Mouse (Mus musculus): ENCODE data around the gene Rpap1. TPM values are rescaled to one million over a fixed set of nuclear protein-coding genes. Genes with fewer than 3 reads are reported as not detected.

Gene Rpap1
- polyA plus RNA-seq, 1 experiment from 2014 or later = 26.3 TPM

DNA sequence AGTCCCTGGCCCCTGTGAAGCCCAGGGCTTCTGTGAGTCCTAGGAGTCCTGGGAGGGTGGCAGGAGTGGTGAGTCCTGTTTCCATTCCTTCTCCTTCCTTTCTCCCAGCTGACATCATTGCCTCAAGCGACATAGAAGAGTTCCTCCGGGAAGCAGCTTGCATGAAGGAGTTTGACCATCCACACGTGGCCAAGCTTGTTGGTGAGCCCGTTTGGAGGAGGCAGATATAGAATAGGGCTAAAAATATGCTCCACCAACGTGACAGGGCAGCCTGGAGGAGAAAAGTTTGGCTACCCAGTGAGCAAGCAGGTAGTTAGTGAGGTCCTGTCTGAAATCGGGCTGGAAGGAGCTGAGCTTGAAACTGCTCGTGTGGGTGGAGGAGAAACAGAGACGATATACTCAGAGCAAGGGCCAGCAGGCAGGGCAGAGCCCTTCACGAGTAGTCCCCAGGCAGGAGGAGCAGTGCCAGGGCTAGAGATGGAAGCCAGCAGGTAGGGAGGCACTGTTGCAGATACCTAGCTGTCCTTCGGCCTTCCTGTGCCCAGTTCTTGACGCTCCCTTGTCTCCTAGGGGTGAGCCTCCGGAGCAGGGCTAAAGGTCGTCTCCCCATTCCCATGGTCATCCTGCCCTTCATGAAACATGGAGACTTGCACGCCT lies 24.3 kb upstream of the Rpap1 start:
- DNase-seq (ENCODE audit: low spot score) (no peak), ATAC-seq (ENCODE audit: insufficient number of reproducible peaks, low FRiP score, low TSS enrichment, low read depth) (no peak)
- WGBS = 89% methylated on average over 14 of the region's 14 CpGs
- H3K9ac ChIP-seq (ENCODE audit: low read length) = no peak overlapping the region
- H3K27me3 ChIP-seq (ENCODE audit: control insufficient read depth, insufficient read depth, low read length) = no peaks in the 10 kb centered on the region
- H3K4me1 ChIP-seq (ENCODE audit: control insufficient read depth, insufficient read depth, low read length) = no peaks in the 10 kb centered on the region
- H3K27ac ChIP-seq (replicated peaks; ENCODE audit: low read depth, low read length) = no peak overlapping the region
- no peaks in the 10 kb centered on the region for H3K9me3 ChIP-seq (ENCODE audit: control insufficient read depth, low read length)
- H3K36me3 ChIP-seq (ENCODE audit: control insufficient read depth, insufficient read depth, low read length) = no peaks in the 10 kb centered on the region
- no peak overlapping the region for H3K4me3 ChIP-seq (ENCODE audit: low read depth, low read length)
- H3K4me2 ChIP-seq (ENCODE audit: low read depth, severe bottlenecking) = no peak overlapping the region

DNA sequence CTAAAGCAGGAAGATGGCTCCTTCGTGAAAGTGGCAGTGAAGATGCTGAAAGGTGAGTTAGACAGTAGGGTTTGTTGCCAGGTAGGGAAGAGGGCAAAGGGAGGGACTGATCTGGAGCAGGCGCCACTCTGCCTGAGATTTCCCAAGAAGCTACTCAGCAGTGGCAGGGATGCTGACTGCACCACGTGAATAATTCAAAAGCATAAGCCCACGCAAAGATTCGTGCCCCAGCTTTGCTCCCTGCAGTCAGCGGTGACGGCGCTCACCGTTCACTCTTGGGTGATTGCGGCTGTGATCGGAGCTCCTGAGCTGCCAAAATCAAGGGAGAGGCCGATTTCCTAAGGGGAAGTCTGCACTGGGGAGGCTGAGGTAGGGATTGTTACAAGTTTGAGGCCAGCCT lies 23.6 kb upstream of the Rpap1 start:
- WGBS = 85% methylated on average over 12 of the region's 12 CpGs
- no peaks in the 10 kb centered on the region for H3K9me3 ChIP-seq (ENCODE audit: control insufficient read depth, low read length)
- H3K27ac ChIP-seq (replicated peaks; ENCODE audit: low read depth, low read length) = no peak overlapping the region
- no peak overlapping the region for H3K9ac ChIP-seq (ENCODE audit: low read length)
- no peaks in the 10 kb centered on the region for H3K27me3 ChIP-seq (ENCODE audit: control insufficient read depth, insufficient read depth, low read length)
- no peak for ATAC-seq (ENCODE audit: insufficient number of reproducible peaks, low FRiP score, low TSS enrichment, low read depth)
- DNase-seq (ENCODE audit: low spot score) = no peak
- no peaks in the 10 kb centered on the region; the same call in 1 of the 2 replicates for H3K36me3 ChIP-seq (ENCODE audit: control insufficient read depth, insufficient read depth, low read length)
- no peaks in the 10 kb centered on the region for H3K4me1 ChIP-seq (ENCODE audit: control insufficient read depth, insufficient read depth, low read length)
- no peak overlapping the region for H3K4me2 ChIP-seq (ENCODE audit: low read depth, severe bottlenecking)
- H3K4me3 ChIP-seq (ENCODE audit: low read depth, low read length) = no peak overlapping the region

DNA sequence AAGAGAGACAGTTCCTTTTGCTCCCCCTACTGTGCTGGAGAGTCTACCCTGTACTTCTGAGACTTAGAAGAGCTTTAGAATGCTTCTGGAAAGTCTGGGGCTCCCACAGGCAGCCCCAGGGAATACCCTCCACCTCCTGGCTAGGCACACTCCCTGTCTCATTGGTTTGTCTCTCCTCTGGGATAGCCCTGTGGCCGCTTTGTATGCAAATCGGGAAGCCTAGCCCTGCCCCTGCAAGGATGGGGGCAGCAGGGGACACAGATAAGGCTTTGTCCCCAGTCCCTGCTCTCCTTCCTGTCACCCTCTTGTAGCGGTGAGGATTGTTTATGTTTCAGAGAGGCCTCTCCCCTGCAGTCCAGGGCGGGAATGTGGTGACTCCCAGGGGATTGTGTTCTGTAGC lies 21.5 kb upstream of the Rpap1 start:
- Histone ChIP-seq H3K36me3 (ENCODE audit: control insufficient read depth, insufficient read depth, low read length) (no peaks in the 10 kb centered on the region; the same call in 1 of the 2 replicates), H3K4me2 (ENCODE audit: low read depth, severe bottlenecking) (no peak overlapping the region), H3K4me3 (ENCODE audit: low read depth, low read length) (no peak overlapping the region), H3K9ac (ENCODE audit: low read length) (no peak overlapping the region), H3K9me3 (ENCODE audit: control insufficient read depth, low read length) (no peaks in the 10 kb centered on the region), H3K27ac (replicated peaks; ENCODE audit: low read depth, low read length) (no peak overlapping the region), H3K4me1 (ENCODE audit: control insufficient read depth, insufficient read depth, low read length) (0 out of 2 replicates have a peak, but pooled peaks cover 3% of the 10 kb centered on the region), H3K27me3 (ENCODE audit: control insufficient read depth, insufficient read depth, low read length) (no peaks in the 10 kb centered on the region)
- no peak for DNase-seq (ENCODE audit: low spot score)
- 32% methylated on average over 4 of the region's 4 CpGs for WGBS
- no peak for ATAC-seq (ENCODE audit: insufficient number of reproducible peaks, low FRiP score, low TSS enrichment, low read depth)

- no peak for ATAC-seq (ENCODE audit: insufficient number of reproducible peaks, low FRiP score, low TSS enrichment, low read depth)
- no peak overlapping the region for H3K4me3 ChIP-seq (ENCODE audit: low read depth, low read length)
- H3K36me3 ChIP-seq (ENCODE audit: control insufficient read depth, insufficient read depth, low read length) = peaks cover 1% of the 10 kb centered on the region; the same call in 1 of the 2 replicates
- H3K9me3 ChIP-seq (ENCODE audit: control insufficient read depth, low read length) = no peaks in the 10 kb centered on the region
- H3K27ac ChIP-seq (replicated peaks; ENCODE audit: low read depth, low read length) = no peak overlapping the region
- H3K9ac ChIP-seq (ENCODE audit: low read length) = no peak overlapping the region
- 0 out of 2 replicates have a peak, but pooled peaks cover 5% of the 10 kb centered on the region for H3K4me1 ChIP-seq (ENCODE audit: control insufficient read depth, insufficient read depth, low read length)
- no peaks in the 10 kb centered on the region for H3K27me3 ChIP-seq (ENCODE audit: control insufficient read depth, insufficient read depth, low read length)
- WGBS = 19% methylated on average over 4 of the region's 4 CpGs
- H3K4me2 ChIP-seq (ENCODE audit: low read depth, severe bottlenecking) = no peak overlapping the region
- DNase-seq (ENCODE audit: low spot score) = no peak
These were observed 21.1 kb upstream of the Rpap1 start for GRCm38 (mm10) chr2:119808438-119808837.

DNA sequence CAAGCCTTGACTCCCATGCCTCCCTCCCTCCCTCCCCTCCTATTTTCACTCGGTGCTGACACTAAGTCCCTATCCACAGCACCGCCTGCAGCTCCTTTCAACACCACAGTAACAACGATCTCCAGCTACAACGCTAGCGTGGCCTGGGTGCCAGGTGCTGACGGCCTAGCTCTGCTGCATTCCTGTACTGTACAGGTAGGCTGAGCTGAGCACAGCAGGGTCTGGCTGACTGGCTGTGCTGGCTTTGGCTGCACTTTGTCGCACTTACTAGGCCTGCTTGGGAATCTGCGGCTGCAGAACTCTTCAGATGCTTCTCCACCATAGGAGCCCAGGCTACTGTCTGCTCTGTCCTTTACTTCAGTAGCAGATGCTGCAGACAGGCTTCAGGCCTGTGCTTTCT lies 18.2 kb upstream of the Rpap1 start:
- Histone ChIP-seq H3K4me2 (ENCODE audit: low read depth, severe bottlenecking) (no peak overlapping the region), H3K36me3 (ENCODE audit: control insufficient read depth, insufficient read depth, low read length) (peaks cover 2% of the 10 kb centered on the region; the same call in 1 of the 2 replicates), H3K4me3 (ENCODE audit: low read depth, low read length) (no peak overlapping the region), H3K9ac (ENCODE audit: low read length) (no peak overlapping the region), H3K9me3 (ENCODE audit: control insufficient read depth, low read length) (no peaks in the 10 kb centered on the region), H3K4me1 (ENCODE audit: control insufficient read depth, insufficient read depth, low read length) (peaks cover 17% of the 10 kb centered on the region), H3K27ac (replicated peaks; ENCODE audit: low read depth, low read length) (no peak overlapping the region), H3K27me3 (ENCODE audit: control insufficient read depth, insufficient read depth, low read length) (no peaks in the 10 kb centered on the region)
- ATAC-seq (ENCODE audit: insufficient number of reproducible peaks, low FRiP score, low TSS enrichment, low read depth) = no peak
- WGBS = 56% methylated on average over 8 of the region's 8 CpGs
- DNase-seq (ENCODE audit: low spot score) = no peak

DNA sequence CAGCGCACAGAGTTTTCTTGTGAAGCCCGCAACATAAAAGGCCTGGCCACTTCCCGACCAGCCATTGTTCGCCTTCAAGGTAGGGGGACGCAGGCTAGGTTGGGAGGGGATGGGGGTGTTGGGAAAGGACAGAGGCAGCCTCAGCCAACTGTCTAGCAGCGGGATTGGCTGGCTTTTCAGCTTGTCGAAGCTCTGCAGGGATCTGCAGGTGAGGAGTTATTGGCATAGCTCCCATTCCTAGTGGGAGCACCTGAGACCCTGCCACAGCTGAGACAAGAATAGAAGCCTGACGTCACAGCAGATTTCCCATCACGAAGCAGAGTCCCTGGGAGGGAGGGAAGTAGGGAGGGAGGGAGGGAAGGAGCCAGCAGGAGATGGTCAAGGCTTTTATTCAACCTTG lies 17.4 kb upstream of the Rpap1 start:
- no peaks in the 10 kb centered on the region for H3K27me3 ChIP-seq (ENCODE audit: control insufficient read depth, insufficient read depth, low read length)
- 56% methylated on average over 9 of the region's 9 CpGs for WGBS
- H3K36me3 ChIP-seq (ENCODE audit: control insufficient read depth, insufficient read depth, low read length) = peaks cover 2% of the 10 kb centered on the region; the same call in 1 of the 2 replicates
- H3K9ac ChIP-seq (ENCODE audit: low read length) = no peak overlapping the region
- DNase-seq (ENCODE audit: low spot score) (no peak), ATAC-seq (ENCODE audit: insufficient number of reproducible peaks, low FRiP score, low TSS enrichment, low read depth) (no peak)
- no peaks in the 10 kb centered on the region for H3K9me3 ChIP-seq (ENCODE audit: control insufficient read depth, low read length)
- H3K4me2 ChIP-seq (ENCODE audit: low read depth, severe bottlenecking) = no peak overlapping the region
- H3K4me3 ChIP-seq (ENCODE audit: low read depth, low read length) = no peak overlapping the region
- H3K4me1 ChIP-seq (ENCODE audit: control insufficient read depth, insufficient read depth, low read length) = peaks cover 17% of the 10 kb centered on the region
- H3K27ac ChIP-seq (replicated peaks; ENCODE audit: low read depth, low read length) = no peak overlapping the region

- 63% methylated on average over 5 of the region's 5 CpGs for WGBS
- no peak overlapping the region for H3K9ac ChIP-seq (ENCODE audit: low read length)
- DNase-seq (ENCODE audit: low spot score) = no peak
- H3K4me2 ChIP-seq (ENCODE audit: low read depth, severe bottlenecking) = no peak overlapping the region
- peaks cover 17% of the 10 kb centered on the region for H3K4me1 ChIP-seq (ENCODE audit: control insufficient read depth, insufficient read depth, low read length)
- H3K9me3 ChIP-seq (ENCODE audit: control insufficient read depth, low read length) = no peaks in the 10 kb centered on the region
- no peak overlapping the region for H3K27ac ChIP-seq (replicated peaks; ENCODE audit: low read depth, low read length)
- no peak for ATAC-seq (ENCODE audit: insufficient number of reproducible peaks, low FRiP score, low TSS enrichment, low read depth)
- peaks cover 2% of the 10 kb centered on the region; the same call in 1 of the 2 replicates for H3K36me3 ChIP-seq (ENCODE audit: control insufficient read depth, insufficient read depth, low read length)
- no peaks in the 10 kb centered on the region for H3K27me3 ChIP-seq (ENCODE audit: control insufficient read depth, insufficient read depth, low read length)
- H3K4me3 ChIP-seq (ENCODE audit: low read depth, low read length) = no peak overlapping the region
These were observed 16.9 kb upstream of the Rpap1 start for GRCm38 (mm10) chr2:119804275-119804628.

DNA sequence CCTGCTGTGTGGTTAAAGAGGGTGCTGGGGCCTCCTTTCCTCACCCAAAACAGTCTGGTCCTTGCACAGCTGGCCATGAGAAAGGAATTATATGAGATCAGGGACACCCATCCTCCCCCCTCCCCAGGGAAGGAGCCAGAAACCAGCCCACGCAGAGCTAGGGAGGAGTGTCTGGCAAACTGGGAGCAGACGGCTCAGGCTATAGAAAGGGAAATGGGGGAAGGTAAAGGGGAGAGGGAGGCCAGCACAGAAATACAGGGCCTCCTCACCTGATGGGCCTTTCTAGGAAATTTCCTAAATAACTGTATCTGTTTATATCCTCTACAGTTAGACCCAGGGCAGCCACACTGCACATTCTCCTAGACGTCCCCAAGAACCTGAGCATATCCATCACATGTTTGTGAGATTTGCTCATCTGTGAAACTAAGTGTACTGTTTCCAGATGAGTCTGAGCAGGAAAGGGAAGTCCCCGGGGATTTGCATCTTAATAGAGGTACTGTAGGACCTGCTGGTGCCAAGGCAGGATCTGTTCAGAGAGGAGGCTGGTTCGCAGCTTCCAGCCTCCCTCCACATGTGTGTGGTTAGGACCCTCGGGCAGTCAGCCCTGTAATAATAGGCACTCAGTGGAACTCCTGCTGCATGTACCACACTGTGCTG lies 16.4 kb upstream of the Rpap1 start:
- DNase-seq (ENCODE audit: low spot score) = no peak
- no peak overlapping the region for H3K27ac ChIP-seq (replicated peaks; ENCODE audit: low read depth, low read length)
- 46% methylated on average over 6 of the region's 6 CpGs for WGBS
- ATAC-seq (ENCODE audit: insufficient number of reproducible peaks, low FRiP score, low TSS enrichment, low read depth) = no peak
- H3K36me3 ChIP-seq (ENCODE audit: control insufficient read depth, insufficient read depth, low read length) = peaks cover 2% of the 10 kb centered on the region; the same call in 1 of the 2 replicates
- H3K9ac ChIP-seq (ENCODE audit: low read length) = no peak overlapping the region
- H3K4me3 ChIP-seq (ENCODE audit: low read depth, low read length) = no peak overlapping the region
- peaks cover 17% of the 10 kb centered on the region for H3K4me1 ChIP-seq (ENCODE audit: control insufficient read depth, insufficient read depth, low read length)
- no peaks in the 10 kb centered on the region for H3K27me3 ChIP-seq (ENCODE audit: control insufficient read depth, insufficient read depth, low read length)
- no peak overlapping the region for H3K4me2 ChIP-seq (ENCODE audit: low read depth, severe bottlenecking)
- no peaks in the 10 kb centered on the region for H3K9me3 ChIP-seq (ENCODE audit: control insufficient read depth, low read length)
